Mouse (Mus musculus) left cerebral cortex, postnatal 4 days (tissue): ENCODE data around the gene Neurl3. TPM values are rescaled to one million over a fixed set of nuclear protein-coding genes. Genes with fewer than 3 reads are reported as not detected.
A peak's percentile ranks its signal among the peaks of the same experiment; 100 is the strongest.

ENCODE experiments used
- DNase-seq: peaks from one replicate; pipeline ENCODE4 v3.0.0-alpha.2; 2022
- intact Hi-C: fragments of 180-260 bp; cut with DNase I; formaldehyde crosslinking; loops from one replicate; pipeline ENCODE4 v1.15.1; 2025
- total RNA-seq, 2 experiments: library from RNA; stranded (reverse); gene quantifications; 2 replicates each; pipeline ENCODE4 v1.2.3; 2021

Neurl3 gene
- total RNA-seq = under 1 TPM; 0.34 to 0.56 TPM

DNA sequence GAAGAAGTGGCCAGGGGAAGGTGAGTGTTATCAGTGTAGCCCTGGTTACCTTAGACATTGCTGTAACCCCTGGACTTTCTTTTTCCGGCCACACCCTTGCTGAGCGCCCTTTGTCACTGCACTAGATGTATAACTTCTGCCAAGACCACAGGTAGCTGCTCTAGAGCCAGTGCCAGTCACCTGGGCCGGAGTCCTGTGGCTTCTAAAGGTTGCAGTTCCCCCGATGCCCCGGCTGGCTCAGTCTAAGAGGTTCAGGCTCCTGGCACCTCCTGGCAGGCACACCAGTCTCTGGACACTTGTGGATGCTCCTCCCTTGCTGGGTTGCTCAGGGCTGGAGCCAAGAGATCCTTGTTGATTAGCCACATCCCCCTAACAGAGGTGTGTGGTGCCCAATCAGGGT lies at the start of gene Neurl3:
Gene Neurl3, minus strand, starts transcription at position 225 of the 400 bp plus-strand sequence.
- intact Hi-C loops = no loop called here
- DNase-seq = no peak

DNA sequence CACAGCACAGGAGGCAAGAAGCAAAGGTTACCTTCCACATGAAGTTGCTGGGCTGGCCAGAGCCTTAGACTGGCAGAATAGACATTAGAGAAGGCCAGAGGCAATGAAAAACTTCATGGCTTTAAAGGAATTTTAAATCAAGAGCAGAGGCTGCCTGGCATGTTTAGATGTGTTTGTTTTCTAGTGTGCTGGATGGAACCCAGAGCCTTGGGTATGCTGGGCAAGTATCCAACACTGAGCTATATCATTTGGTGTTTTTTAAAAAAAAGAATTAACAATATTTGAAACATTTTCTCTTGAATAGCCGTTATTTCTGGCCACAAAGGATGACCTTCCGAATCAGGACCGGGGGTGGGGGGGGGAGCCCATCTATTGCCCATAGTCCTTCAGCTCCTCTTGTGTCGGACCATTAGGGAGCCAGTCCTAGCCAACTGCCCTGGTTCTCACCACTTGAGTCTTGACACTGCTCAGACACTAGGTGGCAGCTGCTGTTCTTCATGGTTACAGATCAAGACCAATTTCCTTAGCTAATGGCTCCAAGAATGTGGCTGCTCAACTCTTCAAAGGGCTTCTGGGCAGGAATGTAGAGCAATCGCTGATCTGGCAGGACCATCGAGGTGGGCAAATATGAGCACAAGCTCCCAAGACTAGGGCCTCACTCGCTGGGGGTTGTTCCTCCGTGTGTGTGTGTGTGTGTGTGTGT lies 49.4 kb upstream of the Neurl3 start:
- peak; percentile 46 for DNase-seq
- intact Hi-C loops = no loop called here

DNA sequence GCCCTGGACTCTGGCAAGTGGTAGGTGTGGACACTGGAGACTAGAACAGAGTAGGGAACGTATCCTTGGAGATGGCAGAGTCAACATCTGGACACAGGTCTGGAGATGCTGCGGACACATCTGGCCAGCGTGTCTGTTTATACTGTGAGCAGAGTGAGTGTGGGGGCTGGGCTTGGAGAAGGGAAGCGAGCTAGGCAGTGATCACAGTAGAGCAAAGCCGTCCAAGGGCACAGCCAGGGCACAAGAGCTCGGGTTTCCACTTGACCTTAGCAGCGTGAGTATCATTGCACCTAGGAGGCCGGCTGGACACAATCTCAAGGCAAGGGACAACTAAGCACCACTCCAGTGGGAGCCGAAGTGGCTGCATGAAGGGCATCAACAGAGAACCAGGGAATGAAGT lies 48.6 kb upstream of the Neurl3 start:
- no peak for DNase-seq
- intact Hi-C loops = no loop called here

DNA sequence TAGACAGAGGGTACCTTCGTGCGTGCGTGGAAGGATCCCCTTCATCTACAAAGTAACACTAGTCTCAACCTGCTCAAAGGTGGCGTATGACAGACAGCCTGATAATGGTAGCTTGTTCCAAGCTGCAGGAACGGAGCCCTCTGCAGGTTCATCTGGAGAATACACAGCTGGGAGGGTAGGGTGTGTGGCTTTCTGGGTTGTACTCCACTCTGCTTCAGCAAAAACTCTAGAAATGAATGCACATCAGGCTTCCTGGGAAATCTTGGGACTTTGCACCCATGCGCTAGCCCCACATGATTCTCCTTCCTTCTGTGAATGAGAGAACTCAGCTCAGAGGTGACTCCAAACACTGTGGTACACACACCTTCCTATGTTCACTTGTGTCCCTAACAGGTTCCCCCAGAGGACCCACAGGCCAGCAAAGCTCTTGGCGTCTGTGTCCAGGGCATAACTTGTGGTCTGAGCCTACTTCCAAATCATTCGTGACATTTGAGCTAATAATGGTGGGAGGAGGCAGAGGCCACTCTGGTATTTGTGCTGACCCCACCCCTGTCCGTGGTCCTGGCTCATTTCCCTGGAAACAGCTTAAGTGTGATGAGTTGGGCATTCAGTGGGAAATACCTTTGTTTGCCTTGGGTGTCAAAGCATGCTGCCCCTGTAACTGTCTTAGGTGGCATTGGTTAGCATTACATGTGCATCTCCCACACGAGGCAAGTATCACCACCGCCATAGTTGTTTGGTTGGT lies 47.5 kb upstream of the Neurl3 start:
- intact Hi-C loops = no loop called here
- DNase-seq = no peak

DNA sequence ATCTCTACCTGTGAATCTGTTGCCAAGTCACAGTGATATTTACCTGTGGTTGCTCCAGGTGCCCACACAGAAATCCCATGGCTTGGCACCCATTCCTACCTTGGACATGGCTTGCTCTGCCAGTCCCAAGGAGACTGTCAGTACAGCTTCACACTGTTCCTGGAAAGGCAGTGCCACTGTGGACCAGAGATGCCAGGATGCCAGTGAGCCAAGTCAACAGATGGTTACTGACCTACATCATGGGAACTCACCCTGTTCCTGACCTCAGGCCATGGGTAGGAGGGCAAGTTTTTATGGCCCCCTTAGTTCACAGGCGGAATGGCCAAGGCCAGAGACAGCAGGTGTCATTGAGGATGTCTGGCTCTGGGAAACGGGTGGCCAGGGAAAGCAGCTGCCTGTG lies 46.7 kb upstream of the Neurl3 start:
- intact Hi-C loops = no loop called here
- DNase-seq = no peak

DNA sequence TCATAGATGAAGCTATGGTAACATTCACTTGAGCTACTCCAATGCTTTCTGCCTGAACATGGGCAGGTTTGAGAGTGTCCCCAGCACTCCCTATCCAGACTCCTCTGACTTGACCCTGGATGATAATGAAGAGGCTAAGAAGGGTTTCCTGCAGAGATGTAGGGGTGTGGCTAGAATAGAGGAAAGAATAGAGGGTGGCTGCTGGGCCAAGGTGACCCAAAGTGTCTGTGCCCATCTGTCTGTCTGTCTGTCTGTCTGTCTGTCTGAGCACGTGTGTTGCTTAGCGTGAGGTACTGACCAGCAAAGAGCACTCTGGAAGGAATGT lies 41.3 kb upstream of the Neurl3 start:
- DNase-seq = no peak
- intact Hi-C loops = no loop called here

DNA sequence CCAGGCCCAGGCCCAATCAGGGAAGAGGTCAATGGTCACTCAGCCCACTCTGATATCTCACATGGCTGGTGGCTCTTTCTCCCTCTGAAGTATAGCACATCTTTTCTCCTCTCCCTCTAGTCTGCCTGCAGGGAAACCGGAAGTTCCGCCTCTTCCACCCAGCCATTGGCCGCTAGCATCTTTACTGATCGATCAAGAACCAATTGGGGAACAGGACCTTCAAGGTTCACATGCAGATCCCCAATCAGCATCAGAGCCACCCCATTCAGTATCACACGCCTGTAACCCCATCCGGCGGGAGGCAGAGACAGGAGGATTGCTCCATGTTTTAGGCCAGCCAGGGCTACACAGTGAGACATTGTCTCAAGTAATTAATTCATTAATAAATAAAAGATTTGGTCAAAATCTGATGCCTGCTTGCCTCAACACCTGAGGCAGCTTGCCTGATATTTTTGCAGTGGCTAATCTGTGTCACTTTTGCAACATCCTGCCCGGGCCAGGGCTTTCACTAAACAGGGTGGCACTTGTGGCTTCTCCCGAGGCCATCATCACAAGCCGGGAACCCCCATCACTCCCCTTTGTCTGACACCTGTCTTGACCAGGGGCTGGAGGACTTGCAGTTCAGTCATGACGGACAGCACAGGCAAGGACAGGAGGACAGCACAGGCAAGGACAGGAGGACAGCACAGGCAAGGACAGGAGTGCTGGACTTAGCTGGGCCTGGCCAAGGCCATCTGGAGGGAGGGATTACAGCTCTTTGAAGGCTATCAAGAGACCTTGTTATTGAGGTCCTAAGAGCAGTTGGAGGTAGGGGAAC lies 40.7 kb upstream of the Neurl3 start:
- DNase-seq = no peak
- intact Hi-C loops = no loop called here

DNA sequence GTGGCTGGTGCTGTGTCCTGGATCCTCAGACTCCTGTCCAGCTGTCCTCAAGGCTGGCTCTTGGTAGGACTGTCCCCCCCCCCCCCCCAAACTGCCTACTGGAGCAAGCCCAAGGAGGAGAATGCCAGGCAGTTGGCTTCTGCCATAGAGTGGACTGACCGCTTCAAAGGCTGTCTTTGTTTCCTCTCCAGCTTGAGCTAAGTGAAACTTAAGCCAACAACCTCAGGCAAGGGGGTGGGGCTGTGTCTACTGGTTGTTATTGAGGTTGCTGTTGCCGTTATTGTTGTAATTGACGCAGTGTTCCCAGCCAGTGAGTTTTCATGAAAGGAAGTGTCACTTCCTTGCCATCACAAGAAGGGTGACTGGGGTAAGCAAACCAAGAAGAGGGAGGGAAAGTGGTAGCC lies 35.0 kb upstream of the Neurl3 start:
- peak; percentile 62 for DNase-seq
- intact Hi-C loops = no loop called here

DNA sequence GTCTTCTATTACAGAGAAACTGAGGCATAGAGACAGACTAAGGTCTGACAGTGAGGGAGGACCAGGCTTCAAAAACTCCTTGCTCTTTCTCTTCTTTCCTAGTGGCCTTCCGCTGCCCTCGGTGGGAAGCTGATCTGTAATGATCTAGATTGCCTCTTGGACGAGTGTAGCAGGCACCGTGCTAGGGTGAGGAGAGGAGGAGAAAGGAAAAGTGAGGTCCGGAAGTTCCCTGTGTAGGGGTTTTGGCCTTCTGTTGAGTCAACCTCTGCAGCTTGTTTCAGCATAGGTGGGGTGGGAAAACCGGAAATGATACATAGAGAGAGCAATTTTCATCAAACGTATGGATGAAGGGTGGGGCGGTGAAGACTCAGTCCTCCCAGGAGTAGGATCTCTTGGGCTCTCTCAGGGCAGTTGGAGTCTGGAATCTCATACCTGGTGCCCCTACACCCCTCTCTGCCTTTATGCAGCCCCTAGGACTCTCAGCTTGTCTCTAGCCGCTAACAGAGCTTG lies 34.5 kb upstream of the Neurl3 start:
- DNase-seq = no peak
- intact Hi-C loops = no loop called here

DNA sequence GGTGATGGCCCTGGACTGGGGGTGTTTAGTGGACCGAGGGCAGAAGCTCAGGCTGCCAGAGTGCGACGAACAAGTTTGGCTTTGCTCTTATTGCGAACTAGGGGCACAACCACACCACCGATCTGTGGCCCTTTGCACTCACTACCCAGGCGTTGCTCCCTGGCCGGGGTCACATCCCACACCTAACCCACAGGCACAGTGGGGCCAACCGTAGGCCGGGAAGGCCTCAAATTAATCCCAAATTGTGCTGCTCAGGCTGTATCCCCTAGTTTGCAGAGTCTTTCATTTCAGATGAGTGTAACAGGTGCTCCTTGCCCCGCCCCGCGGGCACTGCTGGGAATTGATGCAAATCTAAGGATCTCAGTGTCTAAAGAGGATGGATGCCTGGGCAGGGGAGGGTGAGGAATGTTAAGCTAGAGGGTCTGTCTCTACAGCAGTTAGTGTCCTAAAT lies 34.0 kb upstream of the Neurl3 start:
- DNase-seq = no peak
- intact Hi-C loops = no loop called here

DNA sequence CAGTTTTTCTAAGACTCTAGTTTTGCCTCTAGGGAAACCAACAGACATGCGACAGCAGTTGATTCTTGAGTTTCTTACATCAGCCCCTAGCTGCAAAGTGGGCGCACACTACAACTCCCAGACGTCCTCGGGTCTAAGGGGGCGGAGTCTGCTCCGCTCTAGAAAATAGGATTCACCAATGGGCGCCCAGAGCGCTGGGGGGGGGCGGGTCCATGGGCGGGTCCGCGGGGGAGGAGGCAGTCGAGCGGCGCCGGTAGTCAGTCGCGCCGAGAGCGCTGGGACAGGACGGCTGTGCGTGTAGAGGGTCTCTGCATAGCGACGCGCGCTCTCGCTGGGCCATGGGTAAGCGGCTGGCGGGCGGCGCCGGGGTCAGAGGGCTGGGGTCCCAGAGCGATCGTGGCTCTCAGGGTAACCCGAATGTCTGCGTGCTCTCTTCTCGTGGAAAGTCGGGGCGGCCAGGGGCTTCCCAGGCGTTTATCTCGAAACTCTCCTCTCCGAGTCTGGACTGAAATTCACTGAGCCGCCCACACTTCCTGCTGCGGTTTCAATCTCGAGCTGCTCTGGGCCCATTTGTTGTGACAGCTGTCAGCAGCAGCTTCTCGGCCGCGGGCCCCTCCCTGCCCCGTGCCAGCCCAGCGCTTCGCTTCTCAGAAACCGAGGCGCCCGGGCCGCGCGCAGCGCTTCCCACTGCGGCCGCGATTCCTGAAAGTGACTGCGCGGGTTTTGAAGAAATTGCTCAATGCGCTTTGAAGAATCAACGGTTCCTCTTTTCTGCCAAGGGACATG lies 33.2 kb upstream of the Neurl3 start, which contains the start of gene Arid5a:
Gene Arid5a, plus strand, starts transcription at position 239 of the 786 bp plus-strand sequence.
- intact Hi-C loops = no loop called here
- peak; percentile 92 for DNase-seq

DNA sequence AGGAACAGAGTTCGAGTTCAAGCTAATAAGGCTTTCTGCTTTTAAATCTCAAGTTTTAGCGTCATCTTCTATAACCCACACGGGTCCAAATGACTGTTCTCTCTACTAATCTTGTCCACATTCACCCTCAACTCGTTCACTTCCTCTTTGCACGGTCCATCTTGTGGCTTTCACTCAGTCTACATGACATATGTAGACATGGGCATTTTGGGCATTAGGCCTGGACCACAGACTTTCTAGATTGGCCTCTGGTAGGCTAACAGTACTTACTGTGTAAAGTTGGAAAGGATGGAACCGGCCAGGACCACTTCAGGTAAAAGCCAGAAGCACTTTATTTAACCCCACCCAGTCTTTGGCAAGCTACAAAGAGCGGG lies 32.6 kb upstream of the Neurl3 start:
- intact Hi-C loops = no loop called here
- DNase-seq = no peak

DNA sequence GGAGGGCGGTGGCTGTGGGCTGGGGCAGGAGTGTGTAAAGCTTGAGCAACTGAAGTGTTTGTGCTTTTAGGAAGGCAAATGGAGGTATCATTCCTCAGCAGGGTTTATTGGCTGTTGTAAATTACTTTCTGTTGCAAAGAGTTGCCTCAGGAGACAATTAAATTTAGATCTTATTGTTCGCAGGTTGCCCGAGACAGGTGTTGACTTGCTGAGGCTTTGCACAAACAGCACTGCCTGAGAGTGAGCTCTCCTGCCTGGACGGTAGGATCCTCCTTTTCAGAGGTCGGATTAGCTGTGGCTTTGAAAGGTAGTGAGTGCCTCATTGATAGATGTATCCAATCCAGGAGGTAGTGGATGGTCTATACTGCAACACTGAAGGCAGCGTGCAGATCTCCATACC lies 31.6 kb upstream of the Neurl3 start:
- DNase-seq = no peak
- intact Hi-C loops = no loop called here

DNA sequence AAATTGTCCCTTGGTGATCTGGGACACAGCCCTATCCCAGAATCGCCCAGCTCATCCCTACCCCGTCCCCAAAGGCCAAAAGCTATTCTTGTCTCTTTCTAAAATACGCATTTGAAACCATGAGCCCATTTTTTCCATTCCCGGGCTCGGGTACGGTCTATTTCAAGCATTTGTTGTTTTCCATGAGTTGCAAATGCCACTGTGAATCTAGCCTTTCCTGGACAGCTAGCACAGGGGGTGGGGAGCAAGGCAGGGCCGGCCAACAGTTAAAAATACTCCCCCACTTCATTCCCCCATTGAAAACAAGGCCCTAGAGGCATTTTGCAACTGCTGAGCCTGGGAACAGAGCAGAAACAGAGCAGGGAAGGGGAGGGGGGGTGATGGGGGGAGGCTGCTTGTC lies 30.3 kb upstream of the Neurl3 start:
- intact Hi-C loops = no loop called here
- DNase-seq = no peak

DNA sequence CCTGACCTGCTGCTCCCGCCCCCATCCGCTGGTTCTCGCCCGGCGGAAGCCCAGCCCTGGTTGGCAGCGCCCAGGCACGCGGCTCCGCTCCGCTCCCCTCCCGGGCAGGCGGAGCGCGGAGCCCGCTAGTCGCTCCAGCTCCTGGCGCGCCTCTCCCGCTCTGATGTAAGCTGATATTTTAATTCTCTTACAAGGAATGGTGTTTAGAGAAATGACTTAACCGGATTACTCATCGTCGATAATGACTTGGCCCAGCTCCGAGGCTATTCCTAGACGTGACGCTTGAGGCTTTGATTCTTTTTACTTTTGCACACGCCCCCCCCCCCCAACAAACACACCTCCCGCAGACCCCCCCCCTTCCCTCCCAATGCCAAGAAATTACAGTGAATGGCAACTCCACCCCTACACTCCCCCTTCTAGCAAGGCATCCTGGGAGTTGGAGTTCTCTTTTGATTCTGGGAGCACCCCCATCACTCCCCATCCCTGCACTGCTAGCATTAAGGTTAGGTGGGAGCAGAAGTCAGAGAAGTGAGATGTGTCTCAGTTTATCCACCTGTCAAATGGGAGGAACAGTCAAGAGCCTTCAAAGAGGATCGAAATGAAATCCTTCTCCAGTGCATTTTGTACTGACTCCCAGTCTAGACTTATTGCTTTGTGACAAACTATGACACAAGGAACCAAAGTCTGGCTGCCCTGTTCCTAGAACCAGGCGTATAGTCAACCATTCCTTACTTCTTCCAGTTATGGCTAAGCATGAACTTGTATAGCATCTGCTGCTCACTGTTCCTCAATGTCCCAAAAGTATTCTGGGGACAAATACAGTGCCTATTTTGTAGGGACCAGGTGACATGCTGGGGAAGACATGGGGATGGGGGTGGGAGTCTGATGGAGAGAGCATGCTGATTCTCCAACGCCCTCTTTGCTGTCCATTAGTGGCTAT lies 29.2 kb upstream of the Neurl3 start:
- DNase-seq = peak; percentile 51
- intact Hi-C loops = no loop called here

DNA sequence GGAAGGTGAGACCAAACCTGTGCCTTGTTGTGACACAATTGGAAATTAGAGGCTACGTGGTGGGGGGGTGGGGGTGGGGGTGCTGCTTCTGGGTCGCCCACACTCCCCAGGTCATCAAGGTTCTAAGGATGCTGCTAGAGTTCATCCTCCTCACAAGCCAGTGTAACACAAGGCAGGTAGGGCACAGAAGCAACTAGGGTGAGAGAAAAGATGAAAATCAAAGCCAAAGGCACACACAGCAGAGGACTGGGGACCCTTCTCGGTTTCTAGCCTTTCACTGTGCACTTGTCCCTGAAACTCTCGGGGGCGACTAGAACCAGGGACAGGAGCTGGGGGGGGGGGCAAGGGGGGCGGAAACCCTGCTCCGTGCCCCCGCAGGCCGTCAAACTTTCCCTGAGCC lies 28.5 kb upstream of the Neurl3 start:
- no peak for DNase-seq
- intact Hi-C loops = no loop called here

DNA sequence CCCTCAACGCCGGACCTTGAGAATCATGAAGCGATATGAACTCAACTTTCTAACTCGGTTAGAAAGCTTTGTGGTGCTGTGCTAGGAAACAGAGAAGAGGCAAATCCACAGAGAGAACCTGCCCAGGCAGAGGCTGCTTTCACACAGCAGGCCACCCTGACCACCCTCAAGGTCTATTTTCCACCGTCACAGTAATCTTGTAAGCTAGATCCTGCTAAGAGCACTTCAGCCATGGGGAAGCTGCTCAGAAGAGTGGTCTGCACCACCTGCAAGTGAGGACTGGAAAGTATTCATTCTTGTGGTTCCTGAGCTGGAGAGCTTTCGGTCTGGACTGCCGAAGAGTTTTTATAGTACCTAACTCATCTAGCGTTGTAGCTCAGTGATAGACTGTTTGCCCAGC lies 27.8 kb upstream of the Neurl3 start:
- no peak for DNase-seq
- intact Hi-C loops = no loop called here

DNA sequence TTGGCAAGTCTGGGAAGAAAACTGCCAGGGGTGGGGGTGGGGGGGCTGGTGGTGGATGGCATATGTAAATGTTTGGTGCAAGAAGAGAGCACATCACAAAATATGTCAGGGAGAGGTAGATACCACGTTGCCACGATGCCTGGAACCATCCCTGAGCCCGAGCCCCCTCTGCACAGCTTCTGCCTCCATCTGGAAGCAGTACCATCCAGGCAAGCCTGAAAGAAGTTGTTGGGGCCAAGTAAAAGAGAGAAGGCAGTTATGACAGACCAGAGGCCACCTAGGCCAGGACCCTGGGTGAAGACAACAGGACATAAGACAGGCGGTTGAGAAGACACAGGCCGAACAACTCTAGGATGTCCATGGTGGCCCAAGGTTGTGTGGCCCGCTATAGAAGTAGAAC lies 26.0 kb upstream of the Neurl3 start:
- intact Hi-C loops = no loop called here

DNA sequence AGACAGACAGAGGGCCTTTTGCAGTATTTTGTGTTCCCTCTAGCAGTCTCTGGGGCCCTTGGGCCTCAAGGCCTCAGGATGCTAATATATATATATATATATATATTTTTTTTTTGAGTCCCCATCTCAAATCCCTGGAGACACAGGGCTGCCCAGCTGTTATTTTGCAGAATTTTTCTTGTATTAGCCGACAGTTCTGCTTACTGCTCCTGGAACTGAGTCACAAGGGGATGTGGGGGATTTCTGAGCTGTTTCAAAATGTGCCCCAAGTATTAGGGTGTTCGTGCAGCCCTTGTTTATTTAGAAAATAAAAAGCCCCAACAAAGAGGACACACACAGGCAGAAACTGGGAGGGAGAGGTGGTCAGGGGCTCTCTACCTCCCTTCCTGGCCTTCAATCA lies 25.2 kb upstream of the Neurl3 start:
- intact Hi-C loops = no loop called here
- DNase-seq = no peak

More for the DNA sequence above, 26.0 kb upstream of the Neurl3 start:
- DNase-seq = no peak

DNA sequence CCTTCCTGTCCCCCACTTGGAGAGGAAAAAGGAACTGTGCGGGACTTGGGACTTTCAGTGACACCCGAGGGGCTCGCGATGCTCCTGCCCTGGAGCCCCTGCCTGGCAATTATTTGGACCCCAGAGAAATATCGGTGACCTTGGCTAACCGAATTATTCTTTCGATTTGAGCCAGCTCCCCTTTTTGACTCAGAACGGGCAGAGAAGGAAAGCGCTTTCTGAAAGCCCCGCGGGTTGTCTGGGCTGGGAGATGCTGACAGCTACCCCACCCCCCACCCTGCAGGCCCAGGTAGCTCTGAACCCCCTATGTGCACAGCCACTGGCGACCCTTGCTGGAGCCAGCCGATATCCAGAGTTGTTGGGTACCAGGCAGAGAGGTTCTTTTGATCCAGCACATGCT lies 24.6 kb upstream of the Neurl3 start:
- DNase-seq = no peak
- intact Hi-C loops = no loop called here
